Mouse (Mus musculus) G1E-ER4 (cell line): ENCODE measurements around the gene Cldn22. TPM values are rescaled to one million over a fixed set of nuclear protein-coding genes. Genes with fewer than 3 reads are reported as not detected.

ENCODE experiments used
- GATA1 ChIP-seq: IDR thresholded peaks from one replicate; pipeline ENCODE4 v1.8.0; 2012; ENCODE audit warnings: low read length, inconsistent platforms
- polyA plus RNA-seq: library from polyadenylated mRNA; stranded (reverse); fragments of >175 nt; gene quantifications from 2 replicates; pipeline ENCODE4 v1.2.3, GENCODE M21; 2012

The Cldn22 gene
- polyA plus RNA-seq, 1 experiment = not detected

DNA sequence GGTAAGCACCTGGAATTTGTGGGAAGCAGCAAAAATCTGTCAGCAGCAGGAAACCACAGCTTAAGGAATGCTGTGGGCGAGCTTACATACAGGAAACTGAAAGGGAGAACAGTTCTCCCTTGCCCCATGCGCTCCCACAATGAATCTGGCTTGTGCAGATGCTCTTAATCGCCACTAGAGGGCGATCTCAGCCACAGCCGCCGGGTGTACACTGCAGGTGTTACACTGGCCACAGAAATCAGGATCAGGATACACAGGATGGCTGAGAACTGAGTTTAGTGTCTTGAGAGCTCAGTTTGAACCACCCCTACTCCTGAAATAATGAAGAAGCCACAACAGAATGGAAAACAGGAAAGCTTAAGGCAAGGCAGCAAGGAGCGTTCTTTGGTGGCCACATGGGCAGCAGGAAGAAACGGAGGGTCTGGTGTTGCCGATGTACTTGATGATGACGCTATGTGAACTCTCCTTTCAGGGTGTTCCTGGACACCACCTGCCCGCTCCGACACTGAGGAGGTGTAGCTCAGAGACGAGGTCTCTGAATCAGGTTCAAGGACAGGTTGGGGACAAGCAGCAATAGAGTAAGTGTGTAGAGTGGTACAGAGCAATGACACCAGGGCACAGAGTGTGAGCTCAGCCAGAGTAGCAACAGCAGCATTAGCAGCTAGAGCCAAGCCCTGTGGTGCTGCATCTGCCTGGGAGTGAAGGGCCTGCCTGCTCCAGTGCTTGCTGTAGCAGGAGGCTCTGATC, 48.3 kb downstream of the Cldn22 start:
- no peak for TF ChIP-seq GATA1

DNA sequence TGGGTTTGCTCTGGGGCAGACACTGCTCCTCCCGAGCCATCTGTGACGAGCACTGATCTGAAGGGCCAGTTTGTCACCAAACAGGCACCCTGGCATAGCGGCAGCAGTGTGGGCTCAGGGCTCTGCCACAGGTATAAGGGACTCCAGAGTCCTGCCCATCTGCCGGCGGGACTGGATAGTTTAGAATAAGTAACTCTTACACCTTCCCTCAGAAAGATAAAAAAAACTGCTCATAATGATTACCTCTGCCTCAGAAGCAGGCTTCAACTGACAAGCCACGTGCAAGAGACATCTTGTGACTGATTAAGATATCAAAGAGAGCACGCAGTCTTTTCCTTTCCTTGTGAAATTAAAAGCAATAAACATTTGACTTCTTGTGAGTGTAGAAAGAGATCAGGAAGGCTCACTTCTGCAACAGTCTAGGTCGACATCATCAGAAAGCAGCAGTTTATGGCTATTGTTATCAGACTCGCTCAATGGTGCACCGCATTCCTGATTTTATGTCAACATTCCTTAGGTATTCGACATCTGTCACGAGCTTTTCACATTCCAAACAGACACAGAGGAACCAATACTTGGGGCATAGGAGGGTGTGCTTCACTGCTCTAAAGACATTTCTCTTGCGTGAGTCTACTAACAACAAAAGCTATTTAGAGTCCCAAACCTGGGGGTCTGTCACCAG, 50.4 kb downstream of the Cldn22 start:
- no peak for TF ChIP-seq GATA1

Other genes starting within 250 kb of the Cldn22 start
- 5.9 and 9.0 TPM in 2 replicates for gene Ing2, start 148.9 kb upstream of the Cldn22 start, polyA plus RNA-seq
- 8.4 and 10.2 TPM in 2 replicates for gene Cdkn2aip, start 110.5 kb upstream of the Cldn22 start, polyA plus RNA-seq
- not detected in 2 replicates for gene Cldn24, start 2.3 kb upstream of the Cldn22 start, polyA plus RNA-seq
- 5.6 and 6.4 TPM in 2 replicates for gene Wwc2, start 166.4 kb downstream of the Cldn22 start, polyA plus RNA-seq